Mouse (Mus musculus) c-Kit-positive CD71-negative TER-119-negative erythroid progenitor cells, embryonic 14.5 days (primary cell): ENCODE measurements around the gene Akap6.
"Not testable (repeated sequence)": the region's sequence is repeated elsewhere in the genome, so short reads cannot be mapped to it uniquely, and the experiment has no call there.

Experiments
- DNase-seq: peaks from one replicate; pipeline ENCODE4 v3.0.0-alpha.2; 2013; ENCODE audit warnings: low read depth

Gene Akap6

DNA sequence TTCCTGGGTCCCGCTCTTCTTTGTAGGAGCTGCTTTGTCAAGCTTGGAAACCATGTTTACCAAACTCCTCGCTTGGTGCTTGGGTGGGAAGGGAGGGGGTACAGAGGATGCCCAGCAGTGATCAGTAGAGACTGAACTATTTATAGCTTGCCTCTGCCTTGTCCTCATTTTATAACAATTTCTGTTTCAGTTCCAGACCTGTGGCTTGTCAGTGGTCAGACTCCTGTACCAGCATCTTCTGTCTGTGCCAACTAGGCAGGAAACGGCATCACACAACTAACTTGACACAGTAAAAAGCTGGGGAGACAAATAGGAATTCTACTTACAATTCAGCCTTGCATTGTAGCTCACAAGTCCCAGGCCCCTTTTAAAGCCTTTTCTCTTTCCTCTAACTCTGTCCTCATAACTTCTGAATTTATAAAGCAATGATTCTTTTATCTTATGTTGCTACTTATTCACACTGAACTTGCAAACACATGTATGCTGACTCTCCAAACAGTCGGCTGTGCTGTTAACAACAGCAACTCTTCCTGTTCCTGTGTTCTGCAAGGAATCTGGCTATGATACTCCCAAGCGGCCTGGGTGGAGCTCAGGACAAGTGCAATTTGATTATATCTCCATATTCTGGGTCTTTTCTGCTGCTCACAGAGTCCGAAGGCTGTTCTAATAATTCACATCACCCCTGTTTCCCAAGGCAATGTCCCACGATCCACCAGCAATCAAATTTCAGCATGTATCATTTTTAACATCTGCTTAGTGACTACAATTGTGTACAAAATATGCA is 12.9 kb downstream of the Akap6 start:
- DNase-seq = no peak

DNA sequence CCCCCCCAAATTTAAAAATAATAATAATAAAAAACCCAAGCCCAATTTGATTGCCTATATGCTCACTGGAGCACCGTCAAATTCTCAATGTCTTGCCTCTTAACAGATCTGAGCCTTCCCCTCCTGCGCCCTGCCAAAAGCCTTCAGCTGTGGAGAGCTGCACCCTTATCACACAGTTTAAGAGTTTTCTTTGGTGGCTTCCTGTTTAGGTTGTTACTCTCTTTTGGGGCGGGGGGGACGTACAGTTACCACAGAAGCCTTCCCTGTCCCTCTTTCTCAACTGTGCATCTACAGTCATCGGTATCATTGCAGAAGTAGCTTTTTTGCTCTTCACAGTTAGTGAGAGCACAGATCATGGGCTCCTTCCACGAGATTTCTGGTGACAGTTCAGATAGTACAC is 19.2 kb downstream of the Akap6 start:
- no peak for DNase-seq

DNA sequence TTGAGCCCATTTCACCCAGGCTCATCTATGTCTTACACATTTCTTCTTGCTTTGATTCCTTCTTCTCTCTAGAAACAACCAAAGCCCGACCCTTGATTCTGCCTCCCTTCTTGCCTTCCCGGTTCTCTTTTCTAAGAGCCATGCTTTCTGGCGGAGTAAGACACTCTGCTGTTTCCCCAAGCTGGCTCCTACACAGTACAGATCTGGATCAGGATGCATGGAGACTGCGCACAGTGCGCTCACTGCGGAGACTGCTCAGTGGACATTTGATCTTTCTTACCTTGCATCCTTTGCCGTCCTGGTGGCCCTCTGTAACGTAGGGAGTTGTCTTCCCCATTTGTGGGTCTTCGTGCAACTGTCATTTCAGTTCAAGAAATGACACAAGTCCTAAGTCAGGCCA is 20.0 kb downstream of the Akap6 start:
- no peak for DNase-seq

DNA sequence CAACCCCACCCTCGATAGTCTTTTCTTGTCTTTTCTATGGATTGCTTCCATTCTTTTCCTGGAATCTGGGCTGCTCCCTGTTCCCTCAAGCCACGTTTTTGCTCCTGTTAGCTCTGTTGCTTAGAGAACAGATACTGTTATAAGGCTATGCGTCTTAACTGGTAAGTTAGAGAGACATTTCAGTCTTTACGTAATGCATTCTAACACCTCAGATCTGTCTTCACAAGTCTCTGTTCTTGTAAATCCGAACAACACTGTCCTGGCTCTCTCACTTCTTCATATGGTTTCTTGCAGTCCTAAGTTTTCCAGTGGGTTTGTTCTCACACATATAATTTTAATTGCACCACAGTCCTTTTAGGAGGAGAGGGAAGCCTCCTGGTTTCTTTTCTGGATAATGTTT is 20.5 kb downstream of the Akap6 start:
- no peak for DNase-seq

DNA sequence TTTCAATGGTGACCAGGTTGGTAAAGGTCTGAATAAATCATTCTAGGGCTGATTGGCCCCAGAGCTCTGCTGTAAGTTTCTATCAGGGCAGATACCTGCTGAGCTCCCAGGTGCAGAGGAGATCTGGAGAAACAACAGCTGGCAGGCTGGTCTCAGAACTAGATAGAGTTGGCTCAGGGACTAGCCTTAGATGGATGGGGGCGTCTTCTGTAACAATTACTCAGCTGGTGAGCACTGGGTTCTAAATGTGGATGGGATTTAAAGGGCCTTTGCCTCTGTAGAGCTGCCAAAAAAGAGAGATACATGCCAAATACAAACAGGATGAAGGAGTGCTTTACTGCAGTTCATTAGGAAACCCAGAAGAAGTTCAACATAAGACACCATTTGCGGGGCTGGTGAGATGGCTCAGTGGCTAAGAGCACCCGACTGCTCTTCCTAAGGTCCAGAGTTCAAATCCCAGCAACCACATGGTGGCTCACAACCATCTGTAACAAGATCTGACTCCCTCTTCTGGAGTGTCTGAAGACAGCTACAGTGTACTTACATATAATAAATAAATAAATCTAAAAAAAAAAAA is 24.9 kb downstream of the Akap6 start:
- DNase-seq = not testable (repeated sequence)

DNA sequence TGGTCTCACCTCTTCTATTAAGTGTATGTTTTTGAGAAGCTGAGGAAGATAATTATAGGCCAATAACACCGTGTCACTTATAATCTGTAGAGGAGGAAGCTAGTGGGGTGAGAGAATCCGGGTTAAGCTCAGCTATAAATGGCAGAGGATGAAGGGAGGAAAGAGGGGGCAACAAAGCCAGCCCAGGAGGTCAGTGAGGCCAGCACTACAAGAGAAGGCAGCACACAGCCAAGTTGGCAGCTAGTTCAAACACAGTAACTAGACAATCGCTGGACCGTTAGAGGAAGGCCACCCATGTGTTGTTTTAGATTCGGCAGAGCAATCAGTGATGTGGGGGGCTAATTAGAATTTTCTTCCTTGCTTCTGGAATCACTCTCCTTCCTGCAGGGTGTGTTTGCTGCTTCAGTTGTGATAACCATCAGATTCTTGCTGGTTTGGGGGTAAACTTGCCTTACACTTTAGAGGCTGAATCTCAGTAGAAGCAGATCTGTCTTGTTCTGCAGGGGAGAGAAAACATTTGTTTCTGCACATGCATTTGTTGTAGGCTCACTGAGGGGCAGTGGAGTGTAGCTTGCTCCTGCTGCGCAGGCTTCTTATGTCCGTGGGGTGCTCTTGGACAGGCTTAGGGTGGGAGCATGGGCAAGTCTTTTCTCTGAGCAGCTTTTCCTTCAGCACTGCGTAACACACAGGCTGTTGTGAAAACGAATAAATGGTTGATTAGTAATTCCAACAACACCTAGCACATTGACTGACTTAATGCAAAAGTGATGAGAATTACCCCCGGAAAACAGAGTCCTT is 27.4 kb downstream of the Akap6 start:
- DNase-seq = no peak

DNA sequence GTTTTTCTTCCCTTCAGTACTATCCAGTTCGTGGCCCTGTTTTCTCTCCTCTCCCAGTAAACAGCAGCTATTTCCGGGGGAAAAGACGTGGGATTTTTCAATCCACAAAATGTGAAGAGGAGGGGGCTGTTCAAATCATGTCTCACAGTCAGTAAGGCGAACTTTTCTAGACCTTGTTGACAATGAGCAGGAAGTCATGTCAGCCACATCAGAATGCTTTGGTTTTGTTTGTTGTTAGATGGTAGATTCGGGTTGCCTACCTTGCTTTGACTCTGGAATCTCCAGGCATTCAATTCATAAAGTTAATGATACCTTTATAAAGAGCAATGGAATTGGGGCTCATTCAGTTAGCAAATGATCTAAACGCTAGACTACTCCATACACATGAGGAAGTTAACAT is 30.2 kb downstream of the Akap6 start:
- no peak for DNase-seq

DNA sequence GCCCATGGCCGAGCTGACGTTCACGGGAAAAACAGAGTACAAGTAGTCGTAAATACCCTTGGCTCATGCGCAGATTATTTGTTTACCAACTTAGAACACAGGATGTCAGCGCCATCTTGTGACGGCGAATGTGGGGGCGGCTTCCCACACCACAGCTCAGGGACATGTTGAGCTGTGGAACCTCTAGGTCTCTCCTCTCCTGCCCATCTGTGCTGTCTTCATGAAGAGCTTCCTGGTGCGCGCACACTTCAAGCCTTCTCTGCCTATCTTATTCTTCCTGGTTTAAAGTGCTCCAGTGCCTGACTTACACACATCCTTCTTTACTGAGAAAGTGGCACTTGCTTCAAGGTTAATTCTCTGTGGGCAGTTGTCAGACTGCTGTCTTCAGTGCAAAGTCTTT is 36.0 kb downstream of the Akap6 start:
- not testable (repeated sequence) for DNase-seq

DNA sequence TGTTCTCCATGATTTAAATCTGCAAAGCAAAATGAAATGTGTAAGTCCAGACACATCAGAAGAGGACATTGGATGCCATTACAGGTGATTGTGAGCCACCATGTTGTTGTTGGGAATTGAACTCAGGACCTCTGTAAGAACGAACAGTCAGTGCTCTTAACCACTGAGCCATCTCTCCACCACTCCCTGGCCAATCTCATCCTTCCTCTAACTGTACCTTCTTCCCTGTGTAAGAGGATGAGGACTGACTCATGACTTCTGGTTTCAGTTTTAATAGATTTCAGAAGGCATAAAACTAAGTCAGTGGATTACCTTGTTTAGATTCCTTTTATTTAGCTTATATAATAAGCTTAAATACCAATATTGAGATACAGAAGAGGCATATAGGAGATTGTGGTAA is 38.0 kb downstream of the Akap6 start:
- no peak for DNase-seq

DNA sequence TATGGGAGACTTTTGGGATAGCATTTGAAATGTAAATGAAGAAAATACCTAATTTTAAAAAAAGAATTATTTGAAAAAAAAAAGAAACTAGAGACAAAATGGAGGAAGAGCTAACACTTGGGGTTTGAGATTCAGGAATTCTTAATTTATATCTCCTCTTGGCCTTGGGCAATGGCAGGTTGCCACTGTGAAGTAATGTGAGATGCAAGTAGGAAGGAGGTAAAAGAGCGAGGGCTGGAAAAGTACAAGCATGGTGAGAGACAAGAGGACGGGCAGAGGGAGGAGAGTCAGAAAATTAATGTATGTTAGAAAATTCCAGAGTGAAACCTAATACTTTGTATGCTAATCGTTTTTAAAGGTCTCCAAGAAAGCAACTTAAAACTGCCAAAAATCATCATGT is 40.1 kb downstream of the Akap6 start:
- DNase-seq = no peak

DNA sequence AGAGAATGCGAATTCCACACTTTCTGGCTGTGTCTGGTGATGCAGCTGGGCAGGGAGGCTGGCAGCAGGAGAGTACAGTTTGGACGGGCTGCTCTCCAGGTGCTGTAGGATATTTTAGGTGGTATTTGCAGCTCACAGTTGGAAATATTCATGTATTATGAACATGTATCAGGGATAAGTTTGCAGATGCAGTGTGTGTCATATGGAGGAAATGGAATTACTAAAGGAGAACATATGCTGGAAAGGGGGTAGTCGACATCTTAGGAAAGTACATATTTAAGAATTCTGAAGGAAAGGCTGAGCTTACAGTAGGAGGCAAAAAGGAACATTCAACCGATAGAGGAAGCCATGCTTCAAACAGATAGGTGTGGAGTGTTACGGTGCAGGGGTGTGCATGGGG is 42.6 kb downstream of the Akap6 start:
- no peak for DNase-seq

DNA sequence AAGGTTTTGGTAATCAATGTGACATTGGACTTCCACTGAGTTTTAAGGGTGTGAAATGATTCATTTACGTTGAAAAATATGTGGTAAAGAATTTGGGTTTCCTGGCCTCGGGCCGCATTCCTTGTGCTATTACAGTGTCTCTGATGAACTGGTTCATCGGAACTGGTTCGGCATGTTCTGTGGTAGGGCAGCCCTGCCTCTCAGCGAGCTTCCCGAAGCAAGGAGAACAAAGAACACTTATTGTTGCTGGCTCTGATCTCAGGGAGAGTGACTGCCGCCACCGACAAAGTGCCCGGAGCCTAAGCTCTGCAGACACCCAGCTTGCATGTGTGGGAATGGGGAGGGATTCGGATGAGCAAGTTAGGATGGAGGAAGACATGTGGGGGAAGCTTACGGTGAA is 50.8 kb downstream of the Akap6 start:
- DNase-seq = no peak

DNA sequence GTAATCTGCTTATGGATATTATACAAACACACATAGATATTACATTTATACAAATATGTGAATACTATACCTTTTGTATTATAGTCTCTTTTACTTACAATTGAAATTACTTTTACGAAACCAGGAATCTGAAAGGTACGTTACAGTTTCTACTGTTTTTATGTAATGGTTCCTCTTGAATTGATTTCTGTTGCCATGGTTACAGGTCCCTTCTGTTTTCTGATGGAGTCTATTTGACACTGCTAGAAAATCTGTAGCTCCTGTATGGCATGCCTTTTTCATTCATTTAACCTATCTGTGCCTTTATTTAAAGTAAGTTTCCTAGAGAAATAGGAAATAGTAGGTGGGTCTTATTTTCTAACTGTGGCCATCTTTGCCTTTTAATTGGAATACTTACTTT is 56.5 kb downstream of the Akap6 start:
- no peak for DNase-seq

DNA sequence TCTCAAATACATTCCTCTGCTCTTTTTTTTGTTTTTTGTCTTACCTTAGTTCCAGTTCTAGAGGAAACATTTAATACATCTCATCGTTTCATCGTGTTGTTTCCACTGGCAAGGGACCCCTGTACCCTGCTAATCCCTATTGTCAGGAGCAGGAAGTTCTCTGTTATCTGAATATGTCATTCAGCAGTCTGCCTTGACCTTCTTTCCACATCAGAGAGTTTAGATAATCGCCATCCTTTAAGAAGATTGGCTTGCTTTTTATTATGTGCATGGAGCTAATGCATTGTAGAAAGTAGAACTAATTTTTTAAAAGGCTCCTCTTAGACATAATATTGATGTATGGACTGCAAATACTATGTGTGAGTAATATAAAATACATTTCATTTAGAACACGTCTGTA is 58.7 kb downstream of the Akap6 start:
- no peak for DNase-seq

DNA sequence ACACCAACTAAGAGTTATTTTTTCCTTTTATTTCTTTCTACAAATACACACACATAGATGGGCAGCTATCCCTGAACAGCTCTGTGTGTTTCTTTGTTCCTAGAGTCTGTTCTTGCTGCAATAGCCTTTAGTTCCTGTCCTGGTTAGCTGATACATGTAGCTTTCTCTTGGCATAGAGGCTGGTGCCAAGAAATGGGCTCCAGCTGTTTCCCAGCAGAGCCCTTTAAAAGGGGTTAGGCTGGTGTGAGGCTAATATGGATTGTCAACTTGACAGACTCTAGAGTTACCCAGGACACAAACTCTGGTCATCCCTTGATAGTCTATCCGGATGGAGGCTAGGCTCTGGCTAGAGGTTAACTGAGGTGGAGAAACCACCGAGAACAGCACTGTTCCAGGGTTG is 64.9 kb downstream of the Akap6 start:
- DNase-seq = no peak

DNA sequence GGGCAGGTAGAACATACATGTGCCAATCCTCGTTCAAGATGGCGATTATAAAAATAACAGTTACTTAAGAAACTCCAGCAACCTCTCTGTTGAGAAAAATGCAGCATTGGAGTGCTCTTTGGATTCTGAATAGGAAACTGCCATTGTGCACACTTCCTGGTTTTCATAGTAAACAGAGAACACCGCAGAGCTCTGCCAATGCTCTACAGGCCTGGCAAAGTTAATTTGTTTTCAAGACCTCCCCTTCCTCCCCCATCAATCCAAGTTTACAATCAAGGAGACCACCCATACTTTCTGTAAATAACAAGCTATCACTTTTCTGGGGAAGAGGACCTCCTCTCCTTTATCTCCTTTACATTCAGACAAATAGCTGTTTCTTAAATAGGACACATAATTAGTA is 65.6 kb downstream of the Akap6 start:
- no peak for DNase-seq

DNA sequence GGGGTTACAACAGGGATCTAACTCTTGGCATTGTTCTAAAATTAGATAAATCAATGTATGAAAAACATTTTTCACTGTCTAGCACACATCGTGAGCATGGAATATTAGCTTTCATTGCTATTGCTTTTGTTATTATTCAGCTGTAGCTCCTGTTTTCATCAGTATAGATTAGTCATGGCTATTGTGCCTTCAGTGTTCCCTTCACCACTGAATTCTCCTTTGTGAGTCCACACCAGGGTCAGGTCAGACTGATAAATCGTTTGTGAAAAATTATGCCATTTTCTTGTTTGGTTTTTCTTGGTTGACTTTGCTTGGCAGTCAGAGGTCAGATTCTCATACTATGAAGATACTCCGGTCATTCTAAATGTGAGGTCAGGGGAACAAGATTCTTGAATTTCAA is 70.4 kb downstream of the Akap6 start:
- DNase-seq = no peak

DNA sequence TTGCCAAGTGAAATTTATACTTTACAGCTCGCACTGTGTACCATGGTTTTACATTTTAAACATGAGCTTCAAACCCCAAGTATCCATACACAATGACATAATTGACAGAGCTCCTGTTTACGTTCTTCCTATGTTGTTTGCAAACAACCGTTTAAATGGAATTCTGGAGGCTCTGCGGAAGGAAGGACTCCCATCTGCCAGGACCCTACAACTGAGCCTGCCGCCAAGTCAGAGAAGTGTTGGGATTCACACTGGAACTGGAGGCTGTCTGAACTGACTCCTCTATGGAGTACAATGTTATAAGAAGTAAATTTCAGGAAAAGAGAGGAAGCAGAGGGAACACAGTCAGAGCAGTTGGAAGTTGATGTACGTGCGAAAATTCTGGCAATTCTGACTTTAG is 72.7 kb downstream of the Akap6 start:
- no peak for DNase-seq

DNA sequence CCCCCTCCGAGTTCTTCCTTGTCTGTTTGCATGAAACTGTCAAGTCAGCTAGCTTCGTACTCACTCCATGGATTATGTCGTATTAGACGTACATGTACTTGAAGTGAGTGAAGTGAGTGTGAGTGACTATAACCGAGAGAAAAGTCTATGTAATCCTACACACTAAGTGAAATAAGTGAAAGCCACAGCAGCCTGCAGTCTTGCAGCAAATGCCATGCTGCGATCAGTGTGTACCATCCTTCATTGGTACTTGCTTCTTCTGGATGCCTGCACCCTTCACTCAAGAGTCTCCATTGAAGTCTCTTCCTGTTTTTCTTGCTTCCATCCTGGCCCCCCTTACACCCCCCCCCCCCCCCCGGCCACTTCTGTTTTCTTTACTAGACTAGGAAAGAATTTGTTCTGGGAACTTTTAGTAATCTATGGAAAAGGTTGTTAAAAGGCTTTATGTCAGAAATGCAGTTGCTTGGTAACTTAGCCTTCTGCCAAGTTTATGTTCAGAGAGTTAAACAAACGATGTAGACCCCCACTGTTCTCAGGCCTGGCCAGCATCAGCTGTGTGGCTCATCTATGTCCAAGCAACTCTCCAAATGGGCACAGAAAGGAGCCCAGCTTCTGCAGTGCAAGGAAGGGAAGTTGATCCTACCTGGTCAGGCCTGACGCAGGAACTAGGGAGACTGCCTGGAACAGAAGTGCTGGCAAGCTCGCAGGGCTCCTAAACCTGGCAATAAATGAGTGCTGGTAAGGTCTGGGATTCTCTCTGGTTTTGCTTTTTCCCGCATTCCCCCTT is 73.5 kb downstream of the Akap6 start:
- no peak for DNase-seq

DNA sequence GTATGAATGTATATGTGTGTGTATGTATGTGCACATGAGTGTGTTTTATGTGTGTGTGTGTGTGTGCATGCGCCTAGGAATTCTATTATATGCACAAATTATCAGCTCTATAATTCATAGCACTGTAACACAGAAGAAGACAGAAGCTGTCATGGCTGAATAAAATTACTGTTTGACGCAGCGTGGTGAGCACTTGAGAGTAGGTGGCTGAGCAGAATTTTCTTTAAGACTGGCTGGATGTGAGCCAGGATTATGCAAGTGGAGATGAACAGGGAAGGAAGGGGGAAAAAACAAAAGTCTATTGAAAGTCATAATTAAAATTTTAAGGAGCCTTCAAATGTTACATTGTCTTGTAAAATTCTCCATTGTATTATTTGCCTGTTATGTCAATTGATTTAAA is 74.7 kb downstream of the Akap6 start:
- no peak for DNase-seq

DNA sequence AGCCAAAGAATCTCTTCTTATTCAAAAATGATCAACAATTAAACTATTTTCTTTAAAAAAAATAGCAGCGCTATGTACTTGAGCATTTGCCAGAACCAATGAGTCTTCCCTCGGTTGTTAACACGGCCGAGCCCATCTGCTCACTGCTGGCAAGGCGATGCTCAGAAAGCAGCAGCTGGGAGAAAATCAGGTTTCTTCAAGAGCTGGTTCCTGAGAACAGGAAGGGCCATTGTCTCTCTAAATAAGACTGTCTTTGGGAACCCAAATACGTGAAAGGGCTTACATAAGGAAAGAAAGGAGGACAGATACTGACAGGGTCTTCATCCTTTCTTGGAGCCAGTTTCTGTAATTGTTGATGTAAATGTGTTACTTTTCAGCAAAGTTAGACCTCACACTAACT is 75.2 kb downstream of the Akap6 start:
- DNase-seq = no peak

DNA sequence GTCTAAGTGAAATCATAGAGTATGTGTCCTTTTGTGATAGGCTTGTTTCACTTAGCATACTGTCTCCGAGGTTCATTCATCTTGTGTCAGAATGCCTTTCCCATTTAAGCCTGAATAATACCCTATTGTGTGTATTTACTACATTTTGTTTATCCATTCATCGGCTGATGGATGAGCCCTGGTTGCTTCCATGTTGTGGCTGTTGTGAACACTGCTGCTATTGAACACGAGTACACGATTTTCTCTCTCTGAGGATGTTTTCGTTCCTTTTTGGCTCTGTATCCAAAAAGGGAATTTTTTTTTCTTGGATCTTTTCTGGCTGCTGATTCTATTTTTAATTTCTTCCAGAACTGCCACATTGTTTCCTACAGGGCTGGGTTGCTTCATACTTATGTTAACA is 81.0 kb downstream of the Akap6 start:
- DNase-seq = no peak

DNA sequence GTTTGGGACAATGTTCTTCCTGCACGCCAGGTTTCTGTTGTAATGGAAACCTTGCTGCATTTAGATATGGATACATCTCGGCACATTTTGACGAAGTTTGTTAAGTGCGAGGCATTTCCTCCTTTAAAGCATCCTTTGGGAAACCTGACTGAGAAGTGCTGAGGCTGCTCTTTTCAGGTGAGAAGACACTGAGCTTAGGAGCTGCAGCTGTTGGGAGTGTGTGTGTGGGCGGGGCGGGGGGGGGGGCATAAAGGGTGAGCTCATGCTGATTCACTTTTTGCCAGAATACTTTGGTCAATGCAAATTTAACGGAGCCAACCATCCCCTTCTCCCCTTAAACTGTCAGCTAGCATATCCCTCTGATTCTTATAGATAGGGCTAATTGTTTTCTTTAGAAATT is 81.9 kb downstream of the Akap6 start:
- no peak for DNase-seq
